Mouse (Mus musculus) lung, embryonic 15.5 days (tissue): ENCODE results near the gene Ccdc34. TPM values are rescaled to one million over a fixed set of nuclear protein-coding genes. Genes with fewer than 3 reads are reported as not detected.

Source experiments
- ATAC-seq: fragments of 200-750 bp; cut with Nextera tagmentation; 2 replicates; pipeline ENCODE4 v1.8.0; 2017; ENCODE audit warnings: moderate number of reproducible peaks, borderline replicate concordance; ENCODE audit not compliant: low FRiP score, low TSS enrichment; ENCODE audit errors: extremely low read depth
- H3K27ac ChIP-seq: fragments of 300-500 bp; sonication (generic); 2 replicates; pipeline ENCODE4 v1.5.1; 2015; ENCODE audit warnings: moderate library complexity, mild to moderate bottlenecking, inconsistent platforms
- H3K27me3 ChIP-seq: fragments of 300-500 bp; sonication (generic); 2 replicates; pipeline ENCODE4 v1.6.1; 2015; ENCODE audit warnings: inconsistent platforms
- H3K36me3 ChIP-seq: fragments of 300-500 bp; sonication (generic); 2 replicates; pipeline ENCODE4 v1.6.1; 2015; ENCODE audit warnings: inconsistent platforms
- H3K4me1 ChIP-seq: fragments of 300-500 bp; sonication (generic); 2 replicates; pipeline ENCODE4 v1.6.1; 2015; ENCODE audit warnings: inconsistent platforms
- H3K4me2 ChIP-seq: fragments of 300-500 bp; sonication (generic); 2 replicates; pipeline ENCODE4 v1.6.1; 2015; ENCODE audit warnings: inconsistent platforms, mild to moderate bottlenecking, moderate library complexity
- H3K4me3 ChIP-seq: fragments of 300-500 bp; sonication (generic); 2 replicates; pipeline ENCODE4 v1.5.1; 2015; ENCODE audit warnings: mild to moderate bottlenecking, inconsistent platforms
- H3K9ac ChIP-seq: fragments of 300-500 bp; sonication (generic); 2 replicates; pipeline ENCODE4 v1.6.1; 2015; ENCODE audit warnings: inconsistent platforms
- H3K9me3 ChIP-seq: fragments of 300-500 bp; sonication (generic); 2 replicates; pipeline ENCODE4 v1.6.1; 2016; ENCODE audit warnings: inconsistent platforms
- WGBS: fragments of 180-500 bp; shearing (Covaris S2); methylation state at CpG from one replicate; pipeline ENCODE4 v1.1.7; 2015; 5-methylcytosine and 5-hydroxymethylcytosine counted together
- polyA plus RNA-seq: library from polyadenylated mRNA; unstranded; fragments of >200 nt; fragmentation: Nextera tagmentation; extraction: Ambion mirVana; gene quantifications from 2 replicates; pipeline ENCODE4 v1.2.1, GENCODE M21; 2015

Gene Ccdc34
- polyA plus RNA-seq, 1 experiment from 2014 or later: 36.8 TPM

GRCm38 (mm10) chr2:110172456-110172855, 154.8 kb downstream of the Ccdc34 start:
- WGBS: 56% methylated on average over 7 of the region's 7 CpGs
- no peak overlapping the region for H3K4me2 ChIP-seq

GRCm38 (mm10) chr2:110173818-110174247, 156.2 kb downstream of the Ccdc34 start:
- no peak overlapping the region for H3K27ac ChIP-seq
- no peak overlapping the region for H3K4me3 ChIP-seq
- H3K9ac ChIP-seq: no peak overlapping the region
- no peaks in the 10 kb centered on the region for H3K36me3 ChIP-seq
- peaks cover 14% of the 10 kb centered on the region for H3K4me1 ChIP-seq
- peaks cover 30% of the 10 kb centered on the region for H3K27me3 ChIP-seq
- WGBS: 24% methylated on average over 7 of the region's 7 CpGs
- H3K4me2 ChIP-seq: no peak overlapping the region
- no peaks in the 10 kb centered on the region for H3K9me3 ChIP-seq
- peak; percentile 70 for ATAC-seq

More at GRCm38 (mm10) chr2:110172456-110172855, 154.8 kb downstream of the Ccdc34 start:
- Histone ChIP-seq H3K36me3 (no peaks in the 10 kb centered on the region), H3K4me3 (no peak overlapping the region), H3K9me3 (no peaks in the 10 kb centered on the region), H3K27ac (no peak overlapping the region), H3K4me1 (peaks cover 8% of the 10 kb centered on the region), H3K9ac (no peak overlapping the region), H3K27me3 (peaks cover 18% of the 10 kb centered on the region)
- no peak for ATAC-seq

- no peak overlapping the region for H3K27ac ChIP-seq
- H3K9me3 ChIP-seq: no peaks in the 10 kb centered on the region
- 51% methylated on average over 2 of the region's 2 CpGs for WGBS
- H3K4me1 ChIP-seq: peaks cover 27% of the 10 kb centered on the region
- peaks cover 50% of the 10 kb centered on the region for H3K27me3 ChIP-seq
- H3K9ac ChIP-seq: no peak overlapping the region
- no peak overlapping the region for H3K4me2 ChIP-seq
- no peak overlapping the region for H3K4me3 ChIP-seq
- no peaks in the 10 kb centered on the region for H3K36me3 ChIP-seq
- no peak for ATAC-seq
These were observed 159.3 kb downstream of the Ccdc34 start for GRCm38 (mm10) chr2:110176761-110177400.

GRCm38 (mm10) chr2:110177406-110177805, 159.8 kb downstream of the Ccdc34 start:
- H3K27ac ChIP-seq: 0 out of 2 replicates have a peak overlapping the region, but pooled peaks have one; percentile 20
- no peaks in the 10 kb centered on the region for H3K36me3 ChIP-seq
- H3K4me1 ChIP-seq: peaks cover 32% of the 10 kb centered on the region
- peaks cover 53% of the 10 kb centered on the region for H3K27me3 ChIP-seq
- no peak for ATAC-seq
- 35% methylated on average over 2 of the region's 2 CpGs for WGBS
- H3K4me3 ChIP-seq: no peak overlapping the region
- no peak overlapping the region for H3K9ac ChIP-seq
- H3K4me2 ChIP-seq: no peak overlapping the region
- no peaks in the 10 kb centered on the region for H3K9me3 ChIP-seq

GRCm38 (mm10) chr2:110177879-110178278, 160.3 kb downstream of the Ccdc34 start:
- ATAC-seq: no peak

GRCm38 (mm10) chr2:110179669-110180315, 162.2 kb downstream of the Ccdc34 start:
- 5% methylated on average over 10 of the region's 10 CpGs for WGBS
- Histone ChIP-seq H3K36me3 (no peaks in the 10 kb centered on the region), H3K9ac (no peak overlapping the region), H3K4me1 (peaks cover 37% of the 10 kb centered on the region), H3K27ac (peak overlapping the region; percentile 21), H3K4me3 (no peak overlapping the region), H3K9me3 (no peaks in the 10 kb centered on the region), H3K27me3 (peaks cover 73% of the 10 kb centered on the region), H3K4me2 (no peak overlapping the region)
- ATAC-seq: peak; percentile 75; the same call in 1 of the 2 replicates

More at GRCm38 (mm10) chr2:110177879-110178278, 160.3 kb downstream of the Ccdc34 start:
- peak overlapping the region; percentile 20; the same call in 1 of the 2 replicates for H3K27ac ChIP-seq
- H3K4me3 ChIP-seq: no peak overlapping the region
- WGBS: 20% methylated on average over 7 of the region's 7 CpGs
- H3K36me3 ChIP-seq: no peaks in the 10 kb centered on the region
- peaks cover 58% of the 10 kb centered on the region for H3K27me3 ChIP-seq
- peaks cover 36% of the 10 kb centered on the region for H3K4me1 ChIP-seq
- no peak overlapping the region for H3K4me2 ChIP-seq
- H3K9ac ChIP-seq: no peak overlapping the region
- H3K9me3 ChIP-seq: no peaks in the 10 kb centered on the region

- Histone ChIP-seq H3K27ac (peak overlapping the region; percentile 21), H3K4me2 (no peak overlapping the region), H3K9ac (no peak overlapping the region), H3K4me1 (peaks cover 37% of the 10 kb centered on the region), H3K36me3 (no peaks in the 10 kb centered on the region), H3K4me3 (no peak overlapping the region), H3K9me3 (no peaks in the 10 kb centered on the region), H3K27me3 (peaks cover 78% of the 10 kb centered on the region)
- WGBS: 42% methylated on average over 7 of the region's 7 CpGs
- ATAC-seq: 0 out of 2 replicates have a peak, but pooled peaks have one; percentile 2
These were observed 162.7 kb downstream of the Ccdc34 start for GRCm38 (mm10) chr2:110180316-110180670.

- Histone ChIP-seq H3K27me3 (peaks cover 73% of the 10 kb centered on the region), H3K9me3 (no peaks in the 10 kb centered on the region), H3K4me3 (no peak overlapping the region), H3K4me1 (peaks cover 37% of the 10 kb centered on the region), H3K36me3 (no peaks in the 10 kb centered on the region), H3K4me2 (no peak overlapping the region), H3K9ac (no peak overlapping the region), H3K27ac (no peak overlapping the region)
- no peak for ATAC-seq
- 68% methylated on average over 6 of the region's 6 CpGs for WGBS
These were observed 164.0 kb downstream of the Ccdc34 start for GRCm38 (mm10) chr2:110181666-110182065.

GRCm38 (mm10) chr2:110182248-110182647, 164.6 kb downstream of the Ccdc34 start:
- Histone ChIP-seq H3K4me3 (no peak overlapping the region), H3K27me3 (peaks cover 69% of the 10 kb centered on the region), H3K4me1 (peaks cover 34% of the 10 kb centered on the region), H3K9me3 (no peaks in the 10 kb centered on the region), H3K27ac (no peak overlapping the region), H3K36me3 (no peaks in the 10 kb centered on the region), H3K9ac (no peak overlapping the region), H3K4me2 (no peak overlapping the region)
- 48% methylated on average over 6 of the region's 6 CpGs for WGBS
- no peak for ATAC-seq

GRCm38 (mm10) chr2:110182795-110183486, 165.3 kb downstream of the Ccdc34 start:
- Histone ChIP-seq H3K27me3 (peaks cover 71% of the 10 kb centered on the region), H3K9me3 (no peaks in the 10 kb centered on the region), H3K4me2 (no peak overlapping the region), H3K4me3 (no peak overlapping the region), H3K4me1 (peaks cover 27% of the 10 kb centered on the region), H3K9ac (no peak overlapping the region), H3K36me3 (no peaks in the 10 kb centered on the region), H3K27ac (no peak overlapping the region)
- ATAC-seq: no peak
- WGBS: 50% methylated on average over 4 of the region's 4 CpGs

- H3K4me2 ChIP-seq: no peak overlapping the region
- ATAC-seq: no peak
These were observed 166.5 kb downstream of the Ccdc34 start for GRCm38 (mm10) chr2:110184071-110184470.

More at GRCm38 (mm10) chr2:110184071-110184470, 166.5 kb downstream of the Ccdc34 start:
- H3K9ac ChIP-seq: no peak overlapping the region
- H3K27me3 ChIP-seq: peaks cover 74% of the 10 kb centered on the region
- H3K36me3 ChIP-seq: no peaks in the 10 kb centered on the region
- 82% methylated on average over 1 of the region's 1 CpGs for WGBS
- peaks cover 25% of the 10 kb centered on the region for H3K4me1 ChIP-seq
- H3K9me3 ChIP-seq: no peaks in the 10 kb centered on the region
- no peak overlapping the region for H3K27ac ChIP-seq
- H3K4me3 ChIP-seq: no peak overlapping the region
